In genomic region chr8:105288958-105289732, GRCm38 (mm10) we compare ENCODE assay signal across 8 mouse cellular contexts. TPM values are rescaled to one million over a fixed set of nuclear protein-coding genes. Genes with fewer than 3 reads are reported as not detected.
DNase-seq lines count a peak whose midpoint lies in the region; ATAC-seq and TF ChIP-seq lines count a peak whose summit lies in the region.

No protein-coding gene starts in this region.

- no peak for TF ChIP-seq EP300 in CH12.LX (IDR thresholded peaks at IDR 0.05; ENCODE audit: low read length)
- no peak for TF ChIP-seq EP300 in liver, postnatal 0 days (IDR thresholded peaks at IDR 0.05; ENCODE audit: low read depth)

- intact Hi-C loops in heart, postnatal 10 days (cut with DNase I) = loop anchor here (2.0 to 5.0 kb wide), 2 partner anchors 20 to 632 kb away; partner anchors contain the start of gene Hsf4

- no peak; a peak in 1 of 4 replicates for TF ChIP-seq CTCF in CH12.LX (conservative IDR thresholded peaks at IDR 0.05 in 1 of 2, IDR thresholded peaks at IDR 0.05 in 1 of 2; ENCODE audit: low read depth in 2 of 2, low read length in 2 of 2)
- peak; percentile 48 for TF ChIP-seq CTCF in liver, postnatal 0 days (IDR thresholded peaks at IDR 0.05; ENCODE audit: low read depth)

- under 1% methylated on average over 53 of the region's 53 CpGs for WGBS in forebrain, embryonic 12.5 days
- WGBS in large intestine, adult 2 months = under 1% methylated on average over 53 of the region's 53 CpGs
- 3% methylated on average over 53 of the region's 53 CpGs for WGBS in liver, postnatal 0 days (ENCODE audit: insufficient replicate concordance)
- under 1% methylated on average over 53 of the region's 53 CpGs for WGBS in neural tube, embryonic 14.5 days

- in situ Hi-C loops in CH12.LX (cut with MboI; ENCODE audit: low pct_ligation_motif_present, low pct_unique_long_range_greater_than_20kb, low sequenced_read_pairs) = loop anchor here (10.0 kb wide), 1 partner anchor 164 kb away; no protein-coding TSS in a partner anchor

- dilution Hi-C loops in CH12.LX (cut with MboI; ENCODE audit: extremely low pct_ligation_motif_present, extremely low pct_unique_long_range_greater_than_20kb, low sequenced_read_pairs) = no loop called here

- peak; percentile 80 for TF ChIP-seq POLR2A in CH12.LX (IDR thresholded peaks at IDR 0.05; ENCODE audit: low read depth, low read length)

- peak; percentile 95 for ATAC-seq in forebrain, embryonic 12.5 days (ENCODE audit: low FRiP score)
- ATAC-seq in liver, postnatal 0 days = peak; percentile 90
- ATAC-seq in neural tube, embryonic 14.5 days (ENCODE audit: low read depth) = peak; percentile 93

- H3K36me3 ChIP-seq in CH12.LX (replicated peaks in 1 of 2; ENCODE audit: control insufficient read depth in 1 of 2, insufficient read depth in 1 of 2, low read length in 1 of 2) = peaks cover 6 to 34% of the 10 kb centered on the region in 2 experiments
- peaks cover 14% of the 10 kb centered on the region for H3K36me3 ChIP-seq in forebrain, embryonic 12.5 days (replicated peaks)
- no peaks in the 10 kb centered on the region for H3K36me3 ChIP-seq in liver, postnatal 0 days (replicated peaks; ENCODE audit: insufficient read depth, low read length)
- H3K36me3 ChIP-seq in neural tube, embryonic 14.5 days (ENCODE audit: control insufficient read depth, insufficient read depth, low read length) = peaks cover 10% of the 10 kb centered on the region; the same call in 1 of the 2 replicates

- no peaks in the 10 kb centered on the region for H3K27me3 ChIP-seq in CH12.LX (replicated peaks)
- H3K27me3 ChIP-seq in forebrain, embryonic 12.5 days = peaks cover 31% of the 10 kb centered on the region
- H3K27me3 ChIP-seq in liver, postnatal 0 days (ENCODE audit: insufficient read depth, low read length) = peaks cover 14% of the 10 kb centered on the region
- no peaks in the 10 kb centered on the region for H3K27me3 ChIP-seq in neural tube, embryonic 14.5 days (ENCODE audit: control insufficient read depth, insufficient read depth, low read length)

- peak overlapping the region; percentile 51 to 63 (median 59) for H3K4me3 ChIP-seq in CH12.LX (replicated peaks in 1 of 3; ENCODE audit: low read depth in 2 of 3, low read length in 2 of 3, poor library complexity in 1 of 3)
- peak overlapping the region; percentile 54 for H3K4me3 ChIP-seq in forebrain, embryonic 12.5 days (replicated peaks)
- peak overlapping the region; percentile 50 for H3K4me3 ChIP-seq in liver, postnatal 0 days (ENCODE audit: low read depth, low read length)
- H3K4me3 ChIP-seq in neural tube, embryonic 14.5 days (ENCODE audit: low read depth, low read length) = peak overlapping the region; percentile 38

- H3K4me2 ChIP-seq in CH12.LX (ENCODE audit: insufficient read depth, low read depth, poor library complexity, severe bottlenecking) = peak overlapping the region; percentile 79
- peak overlapping the region; percentile 80 for H3K4me2 ChIP-seq in forebrain, embryonic 12.5 days
- peak overlapping the region; percentile 78 for H3K4me2 ChIP-seq in liver, postnatal 0 days (ENCODE audit: low read depth, low read length)
- peak overlapping the region; percentile 78 for H3K4me2 ChIP-seq in neural tube, embryonic 14.5 days (ENCODE audit: low read depth, low read length)

- peak overlapping the region; percentile 71 for H3K27ac ChIP-seq in CH12.LX (ENCODE audit: insufficient read depth, low read depth)
- peak overlapping the region; percentile 90 for H3K27ac ChIP-seq in forebrain, embryonic 12.5 days
- no peak overlapping the region for H3K27ac ChIP-seq in liver, postnatal 0 days (ENCODE audit: low read depth)
- H3K27ac ChIP-seq in neural tube, embryonic 14.5 days (ENCODE audit: low read depth, low read length) = peak overlapping the region; percentile 82

- peak overlapping the region; percentile 41; the same call in 1 of the 2 replicates for H3K9ac ChIP-seq in CH12.LX (ENCODE audit: insufficient read depth, low read depth)
- H3K9ac ChIP-seq in forebrain, embryonic 12.5 days = peak overlapping the region; percentile 61
- H3K9ac ChIP-seq in liver, postnatal 0 days (replicated peaks) = peak overlapping the region; percentile 49
- peak overlapping the region; percentile 44 for H3K9ac ChIP-seq in neural tube, embryonic 14.5 days (replicated peaks; ENCODE audit: low read depth, low read length)

- peaks cover 5 to 23% of the 10 kb centered on the region in 2 experiments for H3K4me1 ChIP-seq in CH12.LX (ENCODE audit: control insufficient read depth in 1 of 2, insufficient read depth in 2 of 2)
- peaks cover 49% of the 10 kb centered on the region for H3K4me1 ChIP-seq in forebrain, embryonic 12.5 days
- peaks cover 20% of the 10 kb centered on the region for H3K4me1 ChIP-seq in liver, postnatal 0 days (ENCODE audit: insufficient read depth)
- peaks cover 23% of the 10 kb centered on the region for H3K4me1 ChIP-seq in neural tube, embryonic 14.5 days (ENCODE audit: control insufficient read depth, insufficient read depth, low read length)

- H3K9me3 ChIP-seq in CH12.LX (replicated peaks; ENCODE audit: low read length) = no peaks in the 10 kb centered on the region
- H3K9me3 ChIP-seq in forebrain, embryonic 12.5 days = no peaks in the 10 kb centered on the region
- no peaks in the 10 kb centered on the region for H3K9me3 ChIP-seq in liver, postnatal 0 days (ENCODE audit: low read length)
- no peaks in the 10 kb centered on the region for H3K9me3 ChIP-seq in neural tube, embryonic 14.5 days (ENCODE audit: control insufficient read depth, low read length)

- TF ChIP-seq RAD21 in CH12.LX (IDR thresholded peaks at IDR 0.05; ENCODE audit: low read depth, low read length) = no peak

- no peaks in the 10 kb centered on the region for H3K79me2 ChIP-seq in CH12.LX (replicated peaks; ENCODE audit: control insufficient read depth, extremely low read depth, insufficient read depth, poor library complexity, severe bottlenecking)

- DNase-seq in CH12.LX (ENCODE audit: extremely low read depth) = peak; percentile 99
- DNase-seq in c-Kit-positive CD71-positive TER-119-positive erythroid progenitor cells, embryonic 14.5 days (ENCODE audit: low spot score) = peak; percentile 85
- DNase-seq in heart, postnatal 10 days = peak; percentile 93 to 96
- peak; percentile 96 for DNase-seq in large intestine, adult 2 months (ENCODE audit: low read depth, low spot score)
- DNase-seq in liver, postnatal 0 days = peak; percentile 91
- peak; percentile 98 for DNase-seq in testis, postnatal 10 days (ENCODE audit: low spot score)

TF ChIP-seq in CH12.LX, 34 proteins besides CTCF, POLR2A, EP300 and RAD21 (continues in another document):
- TF ChIP-seq ZKSCAN1 (IDR thresholded peaks at IDR 0.05; ENCODE audit: borderline replicate concordance, low read depth, low read length) (no peak), MAZ (IDR thresholded peaks at IDR 0.05; ENCODE audit: low read depth, low read length) (no peak), TBP (conservative IDR thresholded peaks at IDR 0.05; ENCODE audit: low read depth, low read length) (peak; percentile 85)

RNA-seq across cellular contexts. Expression of gene 4931428F04Rik, which starts 0.5 kb away (rescaled TPM):
- total RNA-seq in CH12.LX (2012; rRNA removed) (4.7 and 4.8 TPM in 2 replicates), CH12.LX (2014; rRNA removed) (2.2 and 2.7 TPM in 2 replicates)
- polyA plus RNA-seq in CH12.LX (2012; ENCODE audit: insufficient read length, low read depth) = 9.1 and 9.4 TPM in 2 replicates
- 47.6 and 53.0 TPM in 2 replicates for polyA plus RNA-seq in forebrain, embryonic 12.5 days (2016; fragmentation: Nextera tagmentation; extraction: Ambion mirVana)
- 1 to 10 TPM; 2.8 to 6.3 TPM for total RNA-seq in heart, postnatal 10 days (2021)
- 1.7 and 2.0 TPM in 2 replicates for polyA plus RNA-seq in large intestine, adult 2 months (2012; rRNA removed)
- 0.38 and 0.65 TPM in 2 replicates for polyA plus RNA-seq in liver, postnatal 0 days (2015; fragmentation: Nextera tagmentation; extraction: Ambion mirVana)
- 84.6 and 118 TPM in 2 replicates for polyA plus RNA-seq in neural tube, embryonic 14.5 days (2014; fragmentation: Nextera tagmentation; extraction: Ambion mirVana)

RNA-seq across cellular contexts. Expression of gene Exoc3l, which starts 6.8 kb away (rescaled TPM):
- 10.9 and 12.5 TPM in 2 replicates for total RNA-seq in CH12.LX (2012; rRNA removed)
- 3.9 and 4.4 TPM in 2 replicates for total RNA-seq in CH12.LX (2014; rRNA removed)
- polyA plus RNA-seq in CH12.LX (2012; ENCODE audit: insufficient read length, low read depth) = 6.3 and 7.5 TPM in 2 replicates
- polyA plus RNA-seq in forebrain, embryonic 12.5 days (2016; fragmentation: Nextera tagmentation; extraction: Ambion mirVana) = 10.4 and 11.2 TPM in 2 replicates
- 10 to 100 TPM; 11.6 to 13.6 TPM for total RNA-seq in heart, postnatal 10 days (2021)
- 1.6 and 2.5 TPM in 2 replicates for polyA plus RNA-seq in large intestine, adult 2 months (2012; rRNA removed)
- polyA plus RNA-seq in liver, postnatal 0 days (2015; fragmentation: Nextera tagmentation; extraction: Ambion mirVana) = 6.6 and 7.1 TPM in 2 replicates
- polyA plus RNA-seq in neural tube, embryonic 14.5 days (2014; fragmentation: Nextera tagmentation; extraction: Ambion mirVana) = 8.0 and 12.5 TPM in 2 replicates

RNA-seq across cellular contexts. Expression of gene E2f4, which starts 8.3 kb away (rescaled TPM):
- total RNA-seq in CH12.LX (2012; rRNA removed) (51.0 and 62.4 TPM in 2 replicates), CH12.LX (2014; rRNA removed) (34.1 and 39.9 TPM in 2 replicates)
- polyA plus RNA-seq in CH12.LX (2012; ENCODE audit: insufficient read length, low read depth) = 165 and 198 TPM in 2 replicates
- 79.1 and 80.1 TPM in 2 replicates for polyA plus RNA-seq in forebrain, embryonic 12.5 days (2016; fragmentation: Nextera tagmentation; extraction: Ambion mirVana)
- 10 to 100 TPM; 25.6 to 29.0 TPM for total RNA-seq in heart, postnatal 10 days (2021)
- polyA plus RNA-seq in large intestine, adult 2 months (2012; rRNA removed) = 147 and 149 TPM in 2 replicates
- polyA plus RNA-seq in liver, postnatal 0 days (2015; fragmentation: Nextera tagmentation; extraction: Ambion mirVana) = 62.9 and 65.7 TPM in 2 replicates
- 46.4 and 49.7 TPM in 2 replicates for polyA plus RNA-seq in neural tube, embryonic 14.5 days (2014; fragmentation: Nextera tagmentation; extraction: Ambion mirVana)

RNA-seq across cellular contexts. Expression of gene Nol3, which starts 13.2 kb away (rescaled TPM):
- 0.34 and 0.42 TPM in 2 replicates for total RNA-seq in CH12.LX (2012; rRNA removed)
- not detected in 2 replicates for total RNA-seq in CH12.LX (2014; rRNA removed)
- polyA plus RNA-seq in CH12.LX (2012; ENCODE audit: insufficient read length, low read depth) = 0.31 TPM in 1 of 2 replicates, not detected in the other
- 3.3 TPM in 2 replicates for polyA plus RNA-seq in forebrain, embryonic 12.5 days (2016; fragmentation: Nextera tagmentation; extraction: Ambion mirVana)
- total RNA-seq in heart, postnatal 10 days (2021) = 10 to 100 TPM; 14.7 to 16.2 TPM
- polyA plus RNA-seq in large intestine, adult 2 months (2012; rRNA removed) = 0.82 and 0.88 TPM in 2 replicates
- polyA plus RNA-seq in liver, postnatal 0 days (2015; fragmentation: Nextera tagmentation; extraction: Ambion mirVana) = 0.05 and 0.24 TPM in 2 replicates
- polyA plus RNA-seq in neural tube, embryonic 14.5 days (2014; fragmentation: Nextera tagmentation; extraction: Ambion mirVana) = 5.5 and 5.9 TPM in 2 replicates

RNA-seq across cellular contexts. Expression of gene Elmo3, which starts 16.3 kb away (rescaled TPM):
- total RNA-seq in CH12.LX (2012; rRNA removed) (1.4 and 1.6 TPM in 2 replicates), CH12.LX (2014; rRNA removed) (0.72 and 0.77 TPM in 2 replicates)
- 1.3 and 2.4 TPM in 2 replicates for polyA plus RNA-seq in CH12.LX (2012; ENCODE audit: insufficient read length, low read depth)
- polyA plus RNA-seq in forebrain, embryonic 12.5 days (2016; fragmentation: Nextera tagmentation; extraction: Ambion mirVana) = 1.3 and 1.4 TPM in 2 replicates
- total RNA-seq in heart, postnatal 10 days (2021) = 1 to 10 TPM; 1.1 to 1.5 TPM
- 65.9 and 82.0 TPM in 2 replicates for polyA plus RNA-seq in large intestine, adult 2 months (2012; rRNA removed)
- polyA plus RNA-seq in liver, postnatal 0 days (2015; fragmentation: Nextera tagmentation; extraction: Ambion mirVana) = 7.8 TPM in 2 replicates
- 0.77 and 1.3 TPM in 2 replicates for polyA plus RNA-seq in neural tube, embryonic 14.5 days (2014; fragmentation: Nextera tagmentation; extraction: Ambion mirVana)
